Mouse (Mus musculus) stomach, postnatal 0 days (tissue): ENCODE measurements around the gene Clmp.

Experiments
- CTCF ChIP-seq: IDR thresholded peaks from 2 replicates; pipeline ENCODE4 v1.5.1; 2016; ENCODE audit warnings: antibody characterized with exemption, low read depth, mild to moderate bottlenecking, moderate library complexity
- EP300 ChIP-seq: optimal IDR thresholded peaks from 2 replicates; pipeline ENCODE3; 2016; ENCODE audit warnings: antibody characterized with exemption

- TF ChIP-seq CTCF (no peak), EP300 (no peak)
These were observed 108.5 kb downstream of the Clmp start for GRCm38 (mm10) chr9:40794251-40794650.
